Mouse (Mus musculus): Measurements from ENCODE around the gene Fnbp4. TPM values are rescaled to one million over a fixed set of nuclear protein-coding genes. Genes with fewer than 3 reads are reported as not detected.
"Not testable (repeated sequence)": the region's sequence is repeated elsewhere in the genome, so short reads cannot be mapped to it uniquely, and the experiment has no call there.

Fnbp4 gene
- polyA plus RNA-seq, 1 experiment from 2014 or later = 110 TPM

DNA sequence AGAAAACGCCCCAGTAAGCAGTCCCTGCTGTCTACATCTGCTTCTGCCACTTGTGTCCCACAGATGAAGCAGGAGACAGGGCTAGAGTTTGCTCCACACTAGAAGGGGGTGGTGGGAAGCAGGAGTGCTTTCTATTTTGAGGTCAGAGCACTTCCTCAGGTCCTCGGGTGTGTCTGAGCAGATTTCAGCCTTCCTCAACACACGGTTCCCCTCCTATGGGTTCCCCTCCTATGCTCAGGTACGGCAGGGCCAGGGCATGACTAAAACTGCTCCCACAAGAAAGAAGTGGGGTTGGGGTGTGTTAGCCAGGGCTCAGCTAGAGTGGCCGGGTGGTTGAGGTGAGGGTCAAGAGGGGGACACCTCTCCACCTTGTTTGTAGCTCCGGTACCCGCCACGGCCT, 65.6 kb downstream of the Fnbp4 start:
- Histone ChIP-seq H3K27me3 (ENCODE audit: control insufficient read depth, insufficient read depth, low read length) (no peaks in the 10 kb centered on the region), H3K4me3 (ENCODE audit: low read depth, low read length) (no peak overlapping the region), H3K4me1 (replicated peaks; ENCODE audit: control insufficient read depth, insufficient read depth, low read length) (no peaks in the 10 kb centered on the region), H3K4me2 (replicated peaks; ENCODE audit: low read depth, low read length) (no peak overlapping the region), H3K9ac (ENCODE audit: low read depth, low read length) (no peak overlapping the region), H3K36me3 (ENCODE audit: control insufficient read depth, insufficient read depth, low read length) (no peaks in the 10 kb centered on the region), H3K27ac (ENCODE audit: low read depth, low read length) (no peak overlapping the region), H3K9me3 (ENCODE audit: control insufficient read depth, low read length) (no peaks in the 10 kb centered on the region)
- ATAC-seq (ENCODE audit: low FRiP score) (no peak), DNase-seq (ENCODE audit: low spot score) (no peak)
- WGBS = 90% methylated on average over 8 of the region's 8 CpGs

DNA sequence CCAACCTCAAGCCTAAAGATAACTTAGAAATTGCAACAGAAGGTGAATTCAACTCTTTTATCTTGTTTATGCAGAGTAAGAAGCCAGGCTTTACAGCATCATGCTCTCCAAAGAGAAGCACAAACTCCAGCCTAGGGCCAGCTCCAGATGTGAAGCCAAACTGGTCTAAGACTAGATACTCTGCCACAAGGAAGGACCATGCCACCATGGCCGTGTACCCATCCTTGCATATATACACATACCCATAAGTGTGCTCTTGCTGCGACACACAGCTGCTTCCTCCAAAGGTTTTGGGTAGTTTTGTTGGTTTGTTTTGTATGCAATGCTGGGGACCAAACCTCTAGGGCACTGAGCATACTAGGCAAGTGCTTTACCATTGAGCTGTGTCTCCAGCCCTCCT, 70.1 kb downstream of the Fnbp4 start:
- no peak for ATAC-seq (ENCODE audit: low FRiP score)
- WGBS = 87% methylated on average over 2 of the region's 2 CpGs

DNA sequence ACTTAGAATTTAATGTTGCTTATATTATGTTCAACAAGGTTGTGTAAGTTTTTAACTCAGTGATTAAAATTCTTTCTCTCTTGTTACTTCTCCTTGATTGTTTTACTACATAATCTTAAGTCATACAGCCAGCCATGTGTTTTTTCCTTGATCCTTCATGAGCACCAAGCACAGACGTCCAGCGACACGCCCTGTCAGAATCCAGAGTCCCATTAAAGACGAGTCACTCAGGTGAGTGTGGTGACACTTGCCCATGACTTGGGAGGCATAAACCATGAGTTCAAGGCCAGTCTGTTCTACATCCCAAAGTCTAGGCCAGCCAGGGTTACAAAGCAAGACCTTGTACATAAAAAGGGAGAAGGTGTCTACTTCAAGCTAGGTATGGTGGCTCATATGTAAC, 71.0 kb downstream of the Fnbp4 start:
- no peak overlapping the region for H3K4me3 ChIP-seq (ENCODE audit: low read depth, low read length)

More for the DNA sequence above, 70.1 kb downstream of the Fnbp4 start:
- H3K9me3 ChIP-seq (ENCODE audit: control insufficient read depth, low read length) = no peaks in the 10 kb centered on the region
- H3K4me1 ChIP-seq (replicated peaks; ENCODE audit: control insufficient read depth, insufficient read depth, low read length) = no peaks in the 10 kb centered on the region
- H3K9ac ChIP-seq (ENCODE audit: low read depth, low read length) = no peak overlapping the region
- no peak overlapping the region for H3K27ac ChIP-seq (ENCODE audit: low read depth, low read length)
- DNase-seq (ENCODE audit: low spot score) = no peak
- H3K4me3 ChIP-seq (ENCODE audit: low read depth, low read length) = no peak overlapping the region
- no peaks in the 10 kb centered on the region for H3K27me3 ChIP-seq (ENCODE audit: control insufficient read depth, insufficient read depth, low read length)
- H3K36me3 ChIP-seq (ENCODE audit: control insufficient read depth, insufficient read depth, low read length) = no peaks in the 10 kb centered on the region
- no peak overlapping the region for H3K4me2 ChIP-seq (replicated peaks; ENCODE audit: low read depth, low read length)

DNA sequence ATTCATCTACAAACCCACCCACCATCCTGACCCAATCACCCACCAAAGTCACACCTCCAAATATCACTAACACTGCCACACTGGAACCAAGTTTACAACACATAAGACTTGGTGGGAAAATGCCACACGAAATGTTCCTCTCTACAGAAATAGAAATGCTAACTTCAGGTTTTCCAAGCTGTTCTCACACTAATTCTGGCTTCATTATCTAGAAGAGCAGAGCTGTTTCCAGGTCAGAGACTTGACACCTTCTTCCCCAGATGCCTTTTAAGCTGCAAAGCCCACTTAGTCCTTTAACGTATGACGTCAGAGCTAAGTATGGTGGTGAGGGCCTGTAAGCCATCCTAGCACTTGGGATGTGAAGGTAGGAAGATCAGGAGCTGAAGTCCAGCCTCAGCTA, 73.5 kb downstream of the Fnbp4 start:
- Histone ChIP-seq H3K9ac (ENCODE audit: low read depth, low read length) (no peak overlapping the region), H3K27me3 (ENCODE audit: control insufficient read depth, insufficient read depth, low read length) (no peaks in the 10 kb centered on the region), H3K9me3 (ENCODE audit: control insufficient read depth, low read length) (no peaks in the 10 kb centered on the region), H3K4me1 (replicated peaks; ENCODE audit: control insufficient read depth, insufficient read depth, low read length) (no peaks in the 10 kb centered on the region), H3K36me3 (ENCODE audit: control insufficient read depth, insufficient read depth, low read length) (no peaks in the 10 kb centered on the region), H3K4me2 (replicated peaks; ENCODE audit: low read depth, low read length) (no peak overlapping the region), H3K4me3 (ENCODE audit: low read depth, low read length) (no peak overlapping the region), H3K27ac (ENCODE audit: low read depth, low read length) (no peak overlapping the region)
- 92% methylated on average over 3 of the region's 3 CpGs for WGBS
- DNase-seq (ENCODE audit: low spot score) (no peak), ATAC-seq (ENCODE audit: low FRiP score) (no peak)

More for the DNA sequence above, 71.0 kb downstream of the Fnbp4 start:
- Histone ChIP-seq H3K4me1 (replicated peaks; ENCODE audit: control insufficient read depth, insufficient read depth, low read length) (no peaks in the 10 kb centered on the region), H3K9ac (ENCODE audit: low read depth, low read length) (no peak overlapping the region), H3K27me3 (ENCODE audit: control insufficient read depth, insufficient read depth, low read length) (no peaks in the 10 kb centered on the region), H3K36me3 (ENCODE audit: control insufficient read depth, insufficient read depth, low read length) (no peaks in the 10 kb centered on the region), H3K4me2 (replicated peaks; ENCODE audit: low read depth, low read length) (no peak overlapping the region), H3K27ac (ENCODE audit: low read depth, low read length) (no peak overlapping the region), H3K9me3 (ENCODE audit: control insufficient read depth, low read length) (no peaks in the 10 kb centered on the region)
- no peak for ATAC-seq (ENCODE audit: low FRiP score)
- no peak for DNase-seq (ENCODE audit: low spot score)
- 84% methylated on average over 4 of the region's 4 CpGs for WGBS

DNA sequence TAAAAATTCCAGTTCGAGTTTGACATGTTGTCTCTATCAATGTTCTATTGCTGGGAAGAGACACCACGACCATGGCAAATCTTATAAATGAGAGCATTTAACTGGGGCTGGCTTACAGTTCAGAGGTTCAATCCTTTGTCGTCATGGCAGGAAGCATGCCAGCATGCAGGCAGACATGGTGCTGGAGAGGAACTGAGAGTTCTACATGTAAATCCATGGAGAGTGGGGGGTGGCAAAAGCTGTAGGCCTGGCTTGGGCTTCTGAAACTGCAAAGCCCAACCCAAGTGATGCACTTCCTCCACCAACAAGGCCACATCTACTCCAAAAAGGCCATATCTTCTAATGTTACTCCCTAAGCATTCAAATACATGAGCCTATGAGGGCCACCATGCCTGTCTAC, 75.7 kb downstream of the Fnbp4 start:
- no peaks in the 10 kb centered on the region for H3K4me1 ChIP-seq (replicated peaks; ENCODE audit: control insufficient read depth, insufficient read depth, low read length)
- no peak overlapping the region for H3K4me3 ChIP-seq (ENCODE audit: low read depth, low read length)
- DNase-seq (ENCODE audit: low spot score) (no peak), ATAC-seq (ENCODE audit: low FRiP score) (no peak)
- H3K9me3 ChIP-seq (ENCODE audit: control insufficient read depth, low read length) = no peaks in the 10 kb centered on the region
- H3K27me3 ChIP-seq (ENCODE audit: control insufficient read depth, insufficient read depth, low read length) = no peaks in the 10 kb centered on the region
- no peak overlapping the region for H3K9ac ChIP-seq (ENCODE audit: low read depth, low read length)
- H3K4me2 ChIP-seq (replicated peaks; ENCODE audit: low read depth, low read length) = no peak overlapping the region
- 83% methylated on average over 3 of the region's 3 CpGs for WGBS
- no peaks in the 10 kb centered on the region for H3K36me3 ChIP-seq (ENCODE audit: control insufficient read depth, insufficient read depth, low read length)
- H3K27ac ChIP-seq (ENCODE audit: low read depth, low read length) = no peak overlapping the region

DNA sequence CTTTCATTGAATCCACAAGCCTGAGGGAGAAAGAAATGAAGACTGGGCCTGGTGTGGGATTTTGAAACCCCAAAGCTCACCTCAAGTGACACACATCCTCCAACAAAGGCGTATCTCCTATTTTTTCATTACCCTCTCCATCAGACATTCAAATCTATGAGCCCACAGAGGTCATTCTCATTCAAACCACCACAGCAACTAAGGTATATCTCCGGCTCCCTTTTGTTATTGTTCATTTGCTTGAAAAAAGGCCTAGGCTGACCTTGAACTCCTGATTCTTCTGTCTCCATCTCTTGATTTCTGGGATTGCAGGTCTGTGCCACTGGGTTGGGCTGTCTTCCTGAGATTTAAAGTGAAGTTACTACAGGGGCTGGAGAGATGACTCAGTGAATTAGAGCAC, 77.8 kb downstream of the Fnbp4 start:
- no peaks in the 10 kb centered on the region for H3K9me3 ChIP-seq (ENCODE audit: control insufficient read depth, low read length)
- no peaks in the 10 kb centered on the region for H3K4me1 ChIP-seq (replicated peaks; ENCODE audit: control insufficient read depth, insufficient read depth, low read length)
- no peak overlapping the region for H3K27ac ChIP-seq (ENCODE audit: low read depth, low read length)
- no peak overlapping the region for H3K4me3 ChIP-seq (ENCODE audit: low read depth, low read length)
- 89% methylated on average over 2 of the region's 2 CpGs for WGBS
- H3K36me3 ChIP-seq (ENCODE audit: control insufficient read depth, insufficient read depth, low read length) = no peaks in the 10 kb centered on the region
- H3K9ac ChIP-seq (ENCODE audit: low read depth, low read length) = no peak overlapping the region
- DNase-seq (ENCODE audit: low spot score) = no peak
- H3K4me2 ChIP-seq (replicated peaks; ENCODE audit: low read depth, low read length) = no peak overlapping the region
- ATAC-seq (ENCODE audit: low FRiP score) = no peak
- H3K27me3 ChIP-seq (ENCODE audit: control insufficient read depth, insufficient read depth, low read length) = no peaks in the 10 kb centered on the region

DNA sequence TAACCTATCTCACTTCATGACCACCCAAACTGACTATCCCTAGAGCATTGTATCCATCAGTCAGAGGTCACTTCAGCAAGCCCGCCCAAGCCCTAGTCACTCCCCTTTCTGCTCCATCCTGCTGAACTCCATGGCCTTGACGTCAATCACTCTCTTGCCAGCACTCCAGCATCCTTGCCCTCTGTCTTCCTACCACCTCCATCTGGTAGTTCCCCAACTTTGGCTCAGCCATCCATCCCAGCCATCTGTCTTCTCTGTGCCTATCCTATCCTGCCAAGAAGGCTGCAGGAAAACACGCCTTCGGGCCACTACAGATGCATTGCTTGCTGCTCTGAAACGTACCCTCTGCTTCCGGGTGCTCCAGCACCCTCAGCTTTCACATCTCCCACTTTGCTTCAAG, 78.6 kb downstream of the Fnbp4 start:
- H3K4me3 ChIP-seq (ENCODE audit: low read depth, low read length) = no peak overlapping the region
- H3K27me3 ChIP-seq (ENCODE audit: control insufficient read depth, insufficient read depth, low read length) = no peaks in the 10 kb centered on the region
- H3K36me3 ChIP-seq (ENCODE audit: control insufficient read depth, insufficient read depth, low read length) = no peaks in the 10 kb centered on the region
- 84% methylated on average over 6 of the region's 6 CpGs for WGBS
- H3K4me1 ChIP-seq (replicated peaks; ENCODE audit: control insufficient read depth, insufficient read depth, low read length) = no peaks in the 10 kb centered on the region
- DNase-seq (ENCODE audit: low spot score) (no peak), ATAC-seq (ENCODE audit: low FRiP score) (no peak)
- H3K27ac ChIP-seq (ENCODE audit: low read depth, low read length) = no peak overlapping the region
- no peak overlapping the region for H3K4me2 ChIP-seq (replicated peaks; ENCODE audit: low read depth, low read length)
- H3K9me3 ChIP-seq (ENCODE audit: control insufficient read depth, low read length) = no peaks in the 10 kb centered on the region
- no peak overlapping the region for H3K9ac ChIP-seq (ENCODE audit: low read depth, low read length)

DNA sequence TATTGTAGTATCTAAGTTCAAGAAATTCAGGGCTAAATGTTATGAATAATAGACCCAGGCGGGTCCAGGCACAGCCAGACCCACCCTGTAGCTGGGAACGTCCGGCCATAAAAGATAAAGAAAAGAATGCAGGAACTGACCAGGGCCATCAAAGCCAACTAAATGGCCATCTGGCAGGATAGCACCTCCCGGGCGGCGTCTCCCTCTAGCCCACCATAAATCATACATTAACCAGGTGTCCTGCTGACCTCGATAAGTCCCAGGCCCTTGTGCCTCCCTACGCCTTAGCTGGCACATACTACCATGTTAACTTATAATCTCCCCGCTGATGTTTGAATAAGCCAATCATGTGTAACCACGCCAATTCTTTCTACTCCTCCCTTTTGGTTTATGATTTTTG, 79.4 kb downstream of the Fnbp4 start:
- not testable (repeated sequence) for H3K27me3 ChIP-seq (ENCODE audit: control insufficient read depth, insufficient read depth, low read length); ATAC-seq (ENCODE audit: low FRiP score); H3K4me3 ChIP-seq (ENCODE audit: low read depth, low read length)

DNA sequence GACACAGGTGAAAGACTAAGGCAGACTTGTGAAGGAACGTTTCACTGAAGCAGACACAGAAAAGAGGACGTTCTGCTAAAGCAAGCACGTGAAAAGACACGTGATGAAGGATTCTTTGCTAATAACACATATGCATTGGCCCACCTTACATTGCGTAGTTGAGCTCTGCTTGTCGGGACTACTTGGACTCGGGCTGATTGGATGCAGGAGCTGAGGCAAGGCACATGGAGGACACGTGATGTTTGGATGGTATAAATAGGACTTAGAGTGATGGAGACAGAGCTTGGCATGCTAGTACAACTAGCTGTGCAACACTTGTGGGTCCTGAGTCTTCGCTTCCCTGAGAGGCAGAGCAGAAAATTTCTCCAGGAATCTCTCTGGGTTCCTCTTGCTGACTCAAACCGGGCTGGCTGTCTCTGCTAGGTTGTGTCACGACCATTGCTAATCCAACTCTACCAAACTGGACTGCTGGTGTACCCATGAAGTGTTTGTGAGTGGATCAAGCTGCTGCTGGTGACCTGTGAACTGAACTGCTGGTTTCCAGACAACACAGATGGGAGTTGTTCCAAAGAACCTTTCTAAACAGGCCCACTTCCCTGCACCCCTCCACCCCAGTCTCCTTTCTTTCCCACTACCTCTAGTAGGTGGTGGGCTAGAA, 80.5 kb downstream of the Fnbp4 start:
- H3K27ac ChIP-seq (ENCODE audit: low read depth, low read length) = no peak overlapping the region
- H3K36me3 ChIP-seq (ENCODE audit: control insufficient read depth, insufficient read depth, low read length) = no peaks in the 10 kb centered on the region
- ATAC-seq (ENCODE audit: low FRiP score) (no peak), DNase-seq (ENCODE audit: low spot score) (no peak)
- no peak overlapping the region for H3K4me2 ChIP-seq (replicated peaks; ENCODE audit: low read depth, low read length)
- H3K27me3 ChIP-seq (ENCODE audit: control insufficient read depth, insufficient read depth, low read length) = no peaks in the 10 kb centered on the region
- no peaks in the 10 kb centered on the region for H3K4me1 ChIP-seq (replicated peaks; ENCODE audit: control insufficient read depth, insufficient read depth, low read length)
- no peak overlapping the region for H3K4me3 ChIP-seq (ENCODE audit: low read depth, low read length)
- no peak overlapping the region for H3K9ac ChIP-seq (ENCODE audit: low read depth, low read length)
- H3K9me3 ChIP-seq (ENCODE audit: control insufficient read depth, low read length) = no peaks in the 10 kb centered on the region
- WGBS = 87% methylated on average over 11 of the region's 11 CpGs

More for the DNA sequence above, 79.4 kb downstream of the Fnbp4 start:
- not testable (repeated sequence) for H3K9me3 ChIP-seq (ENCODE audit: control insufficient read depth, low read length); DNase-seq (ENCODE audit: low spot score); H3K9ac ChIP-seq (ENCODE audit: low read depth, low read length); H3K4me2 ChIP-seq (replicated peaks; ENCODE audit: low read depth, low read length); H3K27ac ChIP-seq (ENCODE audit: low read depth, low read length); H3K4me1 ChIP-seq (replicated peaks; ENCODE audit: control insufficient read depth, insufficient read depth, low read length); H3K36me3 ChIP-seq (ENCODE audit: control insufficient read depth, insufficient read depth, low read length)
- 89% methylated on average over 10 of the region's 10 CpGs for WGBS

Measured in hindbrain, embryonic 11.5 days (tissue).